Mouse (Mus musculus): ENCODE measurements around the gene Neurog1. TPM values are rescaled to one million over a fixed set of nuclear protein-coding genes. Genes with fewer than 3 reads are reported as not detected.

The Neurog1 gene
- polyA plus RNA-seq, 1 experiment from 2014 or later = not detected

DNA sequence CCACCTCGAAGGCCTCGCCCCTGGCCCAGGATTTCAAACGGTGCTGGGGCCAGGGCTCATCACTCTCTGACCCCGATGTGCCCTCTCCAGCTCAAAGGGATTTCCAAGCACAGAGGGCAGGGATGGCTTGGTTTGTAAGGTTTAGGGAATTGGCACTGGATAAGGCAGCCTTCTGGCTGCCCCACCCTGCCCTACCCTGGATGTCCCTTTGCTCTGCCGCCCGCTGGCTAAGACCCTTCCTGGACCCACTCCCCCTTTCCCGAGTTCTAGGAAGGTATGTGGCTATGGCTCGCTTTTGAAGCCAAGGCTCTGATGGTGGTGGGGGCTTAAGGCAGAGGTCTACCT lies 42.9 kb downstream of the Neurog1 start:
- no peak for ATAC-seq (ENCODE audit: low read depth)
- H3K27ac ChIP-seq (ENCODE audit: low read length) = no peak overlapping the region
- no peak overlapping the region for H3K4me3 ChIP-seq (ENCODE audit: low read depth, low read length)
- no peak overlapping the region for H3K9ac ChIP-seq (ENCODE audit: low read depth, low read length)
- no peaks in the 10 kb centered on the region for H3K36me3 ChIP-seq (ENCODE audit: control insufficient read depth, insufficient read depth)
- WGBS (ENCODE audit: insufficient replicate concordance) = 25% methylated on average over 8 of the region's 8 CpGs
- no peaks in the 10 kb centered on the region for H3K4me1 ChIP-seq (ENCODE audit: control insufficient read depth, low read depth, low read length)
- no peaks in the 10 kb centered on the region for H3K9me3 ChIP-seq (replicated peaks; ENCODE audit: control insufficient read depth, low read length)
- H3K4me2 ChIP-seq (ENCODE audit: low read depth, low read length) = no peak overlapping the region
- H3K27me3 ChIP-seq (ENCODE audit: control insufficient read depth, insufficient read depth, low read depth, low read length) = peaks cover 6% of the 10 kb centered on the region

DNA sequence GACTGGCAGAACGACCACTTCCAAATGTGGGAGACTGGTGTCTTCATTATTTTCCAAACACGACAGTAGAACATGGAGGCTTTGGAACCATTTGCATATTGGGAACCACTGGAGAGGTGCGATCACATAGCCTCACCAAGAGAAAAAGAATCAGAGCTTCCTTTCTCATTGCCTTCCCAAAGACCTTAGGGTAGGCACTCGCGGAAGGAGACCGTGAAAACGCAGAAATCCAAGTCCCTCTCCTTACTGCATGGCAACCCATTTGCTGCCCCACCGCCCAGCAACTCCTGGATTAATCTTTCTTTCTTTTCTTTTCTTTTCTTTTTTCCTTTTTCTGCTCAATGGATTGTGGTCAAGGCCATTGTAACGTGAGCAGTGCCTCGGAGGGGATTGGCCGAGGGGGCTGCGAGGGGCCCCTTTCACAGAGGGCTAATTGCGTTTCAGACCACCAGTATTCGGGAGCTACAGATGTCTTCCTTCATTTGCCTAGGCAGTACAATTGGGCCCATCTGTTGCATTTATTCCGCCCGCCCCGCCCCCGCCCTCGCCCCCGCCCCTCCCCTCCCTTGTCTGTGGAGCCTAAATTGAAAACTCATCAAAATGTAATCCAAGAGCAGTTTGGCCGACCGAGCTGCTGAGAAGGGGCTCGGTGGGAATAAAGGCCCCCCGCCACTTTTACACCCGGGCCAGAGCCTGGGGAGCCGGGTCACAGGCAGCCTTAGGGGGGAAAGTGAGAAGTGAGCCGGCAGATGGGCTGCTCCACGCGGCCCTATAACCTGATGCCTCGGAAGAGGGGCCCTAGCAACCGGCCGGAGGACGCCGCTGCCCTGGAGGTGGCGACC lies 43.5 kb downstream of the Neurog1 start:
- Histone ChIP-seq H3K4me1 (ENCODE audit: control insufficient read depth, low read depth, low read length) (no peaks in the 10 kb centered on the region), H3K4me3 (ENCODE audit: low read depth, low read length) (no peak overlapping the region), H3K27ac (ENCODE audit: low read length) (no peak overlapping the region), H3K9ac (ENCODE audit: low read depth, low read length) (no peak overlapping the region), H3K27me3 (ENCODE audit: control insufficient read depth, insufficient read depth, low read depth, low read length) (peaks cover 6% of the 10 kb centered on the region), H3K9me3 (replicated peaks; ENCODE audit: control insufficient read depth, low read length) (no peaks in the 10 kb centered on the region), H3K4me2 (ENCODE audit: low read depth, low read length) (no peak overlapping the region), H3K36me3 (ENCODE audit: control insufficient read depth, insufficient read depth) (no peaks in the 10 kb centered on the region)
- WGBS (ENCODE audit: insufficient replicate concordance) = 13% methylated on average over 35 of the region's 35 CpGs
- ATAC-seq (ENCODE audit: low read depth) = no peak

Other genes with a start within 250 kb of the Neurog1 start
- 76.3 and 80.7 TPM in 2 replicates for gene H2afy, start 115.8 kb downstream of the Neurog1 start, polyA plus RNA-seq (2015; fragmentation: Nextera tagmentation; extraction: Ambion mirVana)
- 7.1 and 8.1 TPM in 2 replicates for gene Tifab, start 73.3 kb downstream of the Neurog1 start, polyA plus RNA-seq (2015; fragmentation: Nextera tagmentation; extraction: Ambion mirVana)
- 0.06 TPM in 1 of 2 replicates, not detected in the other for gene Cxcl14, start 44.4 kb upstream of the Neurog1 start, polyA plus RNA-seq (2015; fragmentation: Nextera tagmentation; extraction: Ambion mirVana)
- not detected in 2 replicates for gene Gm3045, start 174.4 kb upstream of the Neurog1 start, polyA plus RNA-seq (2015; fragmentation: Nextera tagmentation; extraction: Ambion mirVana)
- gene Slc25a48, start 186.2 kb upstream of the Neurog1 start, polyA plus RNA-seq (2015; fragmentation: Nextera tagmentation; extraction: Ambion mirVana) = 1.0 and 1.2 TPM in 2 replicates
- not detected in 2 replicates for gene Il9, start 230.1 kb upstream of the Neurog1 start, polyA plus RNA-seq (2015; fragmentation: Nextera tagmentation; extraction: Ambion mirVana)

All from liver, embryonic 16.5 days (tissue).